Mouse (Mus musculus) testis, adult 2 months (tissue): Measurements from ENCODE around the gene Rnf151.

Experiments
- CTCF ChIP-seq: fragments of 200-500 bp; IDR thresholded peaks from 2 replicates; pipeline ENCODE4 v1.5.1; 2012; ENCODE audit warnings: low read depth, mild to moderate bottlenecking, inconsistent platforms, low read length, moderate library complexity; ENCODE audit not compliant: control insufficient read depth, insufficient read depth, insufficient replicate concordance
- POLR2A ChIP-seq: fragments of 200-500 bp; IDR thresholded peaks from 2 replicates; pipeline ENCODE4 v1.6.1; 2012; ENCODE audit warnings: low read depth, mild to moderate bottlenecking, inconsistent platforms, low read length, moderate library complexity; ENCODE audit not compliant: control insufficient read depth

GRCm38 (mm10) chr17:24707801-24708425 is 9.9 kb downstream of the Rnf151 start:
- TF ChIP-seq POLR2A (no peak), CTCF (no peak)
